Mouse (Mus musculus): ENCODE results near the gene Tubg1. TPM values are rescaled to one million over a fixed set of nuclear protein-coding genes. Genes with fewer than 3 reads are reported as not detected.
A peak's percentile ranks its signal among the peaks of the same experiment; 100 is the strongest.
"Not testable (repeated sequence)": the region's sequence is repeated elsewhere in the genome, so short reads cannot be mapped to it uniquely, and the experiment has no call there.

Tubg1 gene
- polyA plus RNA-seq, 1 experiment from 2014 or later, result 84.9 TPM

GRCm38 (mm10) chr11:101115564-101115963 is 4.2 kb upstream of the Tubg1 start:
- Histone ChIP-seq H3K4me1 (ENCODE audit: control insufficient read depth, insufficient read depth, low read length) (peaks cover 18% of the 10 kb centered on the region), H3K9me3 (replicated peaks; ENCODE audit: control insufficient read depth, low read length) (no peaks in the 10 kb centered on the region), H3K4me2 (ENCODE audit: low read length) (0 out of 2 replicates have a peak overlapping the region, but pooled peaks have one; percentile 7), H3K27ac (ENCODE audit: low read depth, low read length) (peak overlapping the region; percentile 52; the same call in 1 of the 2 replicates), H3K4me3 (ENCODE audit: low read depth, low read length) (no peak overlapping the region), H3K9ac (ENCODE audit: low read length) (no peak overlapping the region; the same call in 1 of the 2 replicates), H3K36me3 (ENCODE audit: control insufficient read depth, insufficient read depth, low read length) (peaks cover 9% of the 10 kb centered on the region; the same call in 1 of the 2 replicates), H3K27me3 (replicated peaks; ENCODE audit: control insufficient read depth, insufficient read depth, low read length) (no peaks in the 10 kb centered on the region)
- DNase-seq (ENCODE audit: low spot score) (peak; percentile 30), ATAC-seq (no peak)
- 10% methylated on average over 2 of the region's 2 CpGs for WGBS

GRCm38 (mm10) chr11:101118105-101118504 is 1.6 kb upstream of the Tubg1 start:
- Histone ChIP-seq H3K27ac (ENCODE audit: low read depth, low read length) (no peak overlapping the region), H3K4me3 (ENCODE audit: low read depth, low read length) (peak overlapping the region; percentile 88), H3K9me3 (replicated peaks; ENCODE audit: control insufficient read depth, low read length) (no peaks in the 10 kb centered on the region), H3K27me3 (replicated peaks; ENCODE audit: control insufficient read depth, insufficient read depth, low read length) (no peaks in the 10 kb centered on the region), H3K36me3 (ENCODE audit: control insufficient read depth, insufficient read depth, low read length) (peaks cover 17% of the 10 kb centered on the region; the same call in 1 of the 2 replicates), H3K4me2 (ENCODE audit: low read length) (peak overlapping the region; percentile 96), H3K4me1 (ENCODE audit: control insufficient read depth, insufficient read depth, low read length) (peaks cover 25% of the 10 kb centered on the region), H3K9ac (ENCODE audit: low read length) (peak overlapping the region; percentile 96)
- WGBS, result 64% methylated on average over 4 of the region's 4 CpGs
- ATAC-seq, result no peak
- no peak for DNase-seq (ENCODE audit: low spot score)

GRCm38 (mm10) chr11:101119131-101119760 is 492 bp upstream of the Tubg1 start:
- H3K27ac ChIP-seq (ENCODE audit: low read depth, low read length), result peak overlapping the region; percentile 85
- ATAC-seq (peak; percentile 76), DNase-seq (ENCODE audit: low spot score) (no peak)
- no peaks in the 10 kb centered on the region for H3K27me3 ChIP-seq (replicated peaks; ENCODE audit: control insufficient read depth, insufficient read depth, low read length)
- H3K4me2 ChIP-seq (ENCODE audit: low read length), result peak overlapping the region; percentile 96
- under 1% methylated on average over 39 of the region's 39 CpGs for WGBS
- peaks cover 25% of the 10 kb centered on the region for H3K4me1 ChIP-seq (ENCODE audit: control insufficient read depth, insufficient read depth, low read length)
- peak overlapping the region; percentile 96 for H3K9ac ChIP-seq (ENCODE audit: low read length)
- peak overlapping the region; percentile 88 for H3K4me3 ChIP-seq (ENCODE audit: low read depth, low read length)
- no peaks in the 10 kb centered on the region for H3K9me3 ChIP-seq (replicated peaks; ENCODE audit: control insufficient read depth, low read length)
- H3K36me3 ChIP-seq (ENCODE audit: control insufficient read depth, insufficient read depth, low read length), result peaks cover 25% of the 10 kb centered on the region; the same call in 1 of the 2 replicates

GRCm38 (mm10) chr11:101120545-101121188 is 929 bp downstream of the Tubg1 start:
- Histone ChIP-seq H3K4me3 (ENCODE audit: low read depth, low read length) (peak overlapping the region; percentile 88), H3K9me3 (replicated peaks; ENCODE audit: control insufficient read depth, low read length) (no peaks in the 10 kb centered on the region), H3K4me1 (ENCODE audit: control insufficient read depth, insufficient read depth, low read length) (peaks cover 21% of the 10 kb centered on the region), H3K4me2 (ENCODE audit: low read length) (peak overlapping the region; percentile 85), H3K9ac (ENCODE audit: low read length) (peak overlapping the region; percentile 92), H3K36me3 (ENCODE audit: control insufficient read depth, insufficient read depth, low read length) (peaks cover 37% of the 10 kb centered on the region), H3K27ac (ENCODE audit: low read depth, low read length) (peak overlapping the region; percentile 92), H3K27me3 (replicated peaks; ENCODE audit: control insufficient read depth, insufficient read depth, low read length) (no peaks in the 10 kb centered on the region)
- 21% methylated on average over 19 of the region's 19 CpGs for WGBS
- no peak for DNase-seq (ENCODE audit: low spot score)
- no peak for ATAC-seq

GRCm38 (mm10) chr11:101124494-101124893 is 4.8 kb downstream of the Tubg1 start:
- H3K36me3 ChIP-seq (ENCODE audit: control insufficient read depth, insufficient read depth, low read length), result peaks cover 40% of the 10 kb centered on the region
- not testable (repeated sequence) for H3K9me3 ChIP-seq (replicated peaks; ENCODE audit: control insufficient read depth, low read length); H3K4me3 ChIP-seq (ENCODE audit: low read depth, low read length); H3K27me3 ChIP-seq (replicated peaks; ENCODE audit: control insufficient read depth, insufficient read depth, low read length); H3K9ac ChIP-seq (ENCODE audit: low read length); H3K4me1 ChIP-seq (ENCODE audit: control insufficient read depth, insufficient read depth, low read length); DNase-seq (ENCODE audit: low spot score); ATAC-seq; H3K4me2 ChIP-seq (ENCODE audit: low read length); H3K27ac ChIP-seq (ENCODE audit: low read depth, low read length)
- WGBS, result 98% methylated on average over 8 of the region's 8 CpGs

GRCm38 (mm10) chr11:101125008-101125407 is 5.3 kb downstream of the Tubg1 start:
- not testable (repeated sequence) for H3K9ac ChIP-seq (ENCODE audit: low read length); ATAC-seq; H3K4me2 ChIP-seq (ENCODE audit: low read length); DNase-seq (ENCODE audit: low spot score); H3K4me1 ChIP-seq (ENCODE audit: control insufficient read depth, insufficient read depth, low read length); H3K4me3 ChIP-seq (ENCODE audit: low read depth, low read length); H3K27ac ChIP-seq (ENCODE audit: low read depth, low read length); H3K9me3 ChIP-seq (replicated peaks; ENCODE audit: control insufficient read depth, low read length); H3K27me3 ChIP-seq (replicated peaks; ENCODE audit: control insufficient read depth, insufficient read depth, low read length)
- WGBS, result 95% methylated on average over 7 of the region's 9 CpGs
- peaks cover 40% of the 10 kb centered on the region for H3K36me3 ChIP-seq (ENCODE audit: control insufficient read depth, insufficient read depth, low read length)

- WGBS, result 83% methylated on average over 1 of the region's 1 CpGs
- no peak overlapping the region for H3K4me2 ChIP-seq (ENCODE audit: low read length)
- ATAC-seq, result no peak
Measured at GRCm38 (mm10) chr11:101127075-101127474, 7.3 kb downstream of the Tubg1 start.

GRCm38 (mm10) chr11:101128996-101129577 is 9.3 kb downstream of the Tubg1 start:
- Histone ChIP-seq H3K9me3 (replicated peaks; ENCODE audit: control insufficient read depth, low read length) (no peaks in the 10 kb centered on the region), H3K27ac (ENCODE audit: low read depth, low read length) (no peak overlapping the region), H3K36me3 (ENCODE audit: control insufficient read depth, insufficient read depth, low read length) (peaks cover 23% of the 10 kb centered on the region), H3K4me3 (ENCODE audit: low read depth, low read length) (no peak overlapping the region), H3K27me3 (replicated peaks; ENCODE audit: control insufficient read depth, insufficient read depth, low read length) (no peaks in the 10 kb centered on the region), H3K9ac (ENCODE audit: low read length) (no peak overlapping the region), H3K4me2 (ENCODE audit: low read length) (no peak overlapping the region), H3K4me1 (ENCODE audit: control insufficient read depth, insufficient read depth, low read length) (no peaks in the 10 kb centered on the region)
- DNase-seq (ENCODE audit: low spot score), result no peak
- no peak for ATAC-seq
- 84% methylated on average over 11 of the region's 11 CpGs for WGBS

More at GRCm38 (mm10) chr11:101127075-101127474, 7.3 kb downstream of the Tubg1 start:
- Histone ChIP-seq H3K27ac (ENCODE audit: low read depth, low read length) (no peak overlapping the region), H3K9ac (ENCODE audit: low read length) (no peak overlapping the region), H3K4me3 (ENCODE audit: low read depth, low read length) (no peak overlapping the region), H3K9me3 (replicated peaks; ENCODE audit: control insufficient read depth, low read length) (no peaks in the 10 kb centered on the region), H3K36me3 (ENCODE audit: control insufficient read depth, insufficient read depth, low read length) (peaks cover 40% of the 10 kb centered on the region), H3K4me1 (ENCODE audit: control insufficient read depth, insufficient read depth, low read length) (no peaks in the 10 kb centered on the region), H3K27me3 (replicated peaks; ENCODE audit: control insufficient read depth, insufficient read depth, low read length) (no peaks in the 10 kb centered on the region)
- no peak for DNase-seq (ENCODE audit: low spot score)
